Mouse (Mus musculus) small intestine, adult 2 months (tissue): ENCODE results near the gene Col1a2.

Experiments used
- CTCF ChIP-seq: fragments of 200-500 bp; IDR thresholded peaks from 2 replicates; pipeline ENCODE4 v1.5.1; 2012; ENCODE audit warnings: low read depth, mild to moderate bottlenecking, control low read depth, inconsistent platforms, low read length, moderate library complexity, mixed read lengths; ENCODE audit not compliant: insufficient replicate concordance, insufficient read length; ENCODE audit errors: extremely low read depth
- POLR2A ChIP-seq: fragments of 200-500 bp; IDR thresholded peaks from 2 replicates; pipeline ENCODE4 v1.6.1; 2012; ENCODE audit warnings: low read depth, mild to moderate bottlenecking, control low read depth, inconsistent platforms, low read length, moderate library complexity

GRCm38 (mm10) chr6:4465320-4465719 lies 39.3 kb upstream of the Col1a2 start:
- TF ChIP-seq CTCF (no peak), POLR2A (no peak)
